Mouse (Mus musculus) liver, embryonic 15.5 days (tissue): ENCODE results near the gene Olfr328. TPM values are rescaled to one million over a fixed set of nuclear protein-coding genes. Genes with fewer than 3 reads are reported as not detected.
A peak's percentile ranks its signal among the peaks of the same experiment; 100 is the strongest.

Source experiments
- ATAC-seq: fragments of 200-750 bp; cut with Nextera tagmentation; 2 replicates; pipeline ENCODE4 v1.8.0; 2017; ENCODE audit warnings: moderate number of reproducible peaks, mild to moderate bottlenecking, moderate library complexity; ENCODE audit not compliant: insufficient read depth
- H3K27ac ChIP-seq: fragments of 300-500 bp; sonication (generic); replicated peaks from 2 replicates; pipeline ENCODE4 v1.5.1; 2015; ENCODE audit warnings: mild to moderate bottlenecking, inconsistent platforms
- H3K27me3 ChIP-seq: fragments of 300-500 bp; sonication (generic); 2 replicates; pipeline ENCODE4 v1.6.1; 2015; ENCODE audit warnings: mild to moderate bottlenecking, inconsistent platforms
- H3K36me3 ChIP-seq: fragments of 300-500 bp; sonication (generic); replicated peaks from 2 replicates; pipeline ENCODE4 v1.6.1; 2015; ENCODE audit warnings: moderate library complexity, mild to moderate bottlenecking, inconsistent platforms
- H3K4me1 ChIP-seq: fragments of 300-500 bp; sonication (generic); replicated peaks from 2 replicates; pipeline ENCODE4 v1.6.1; 2015; ENCODE audit warnings: inconsistent platforms
- H3K4me2 ChIP-seq: fragments of 300-500 bp; sonication (generic); 2 replicates; pipeline ENCODE4 v1.6.1; 2015; ENCODE audit warnings: moderate library complexity, mild to moderate bottlenecking, inconsistent platforms
- H3K4me3 ChIP-seq: fragments of 300-500 bp; sonication (generic); replicated peaks from 2 replicates; pipeline ENCODE4 v1.5.1; 2015; ENCODE audit warnings: mild to moderate bottlenecking, inconsistent platforms
- H3K9ac ChIP-seq: fragments of 300-500 bp; sonication (generic); 2 replicates; pipeline ENCODE4 v1.6.1; 2015; ENCODE audit warnings: moderate library complexity, mild to moderate bottlenecking, inconsistent platforms
- H3K9me3 ChIP-seq: fragments of 300-500 bp; sonication (generic); replicated peaks from 2 replicates; pipeline ENCODE4 v1.6.1; 2016; ENCODE audit warnings: inconsistent platforms
- WGBS: fragments of 180-500 bp; shearing (Covaris S2); methylation state at CpG from one replicate; pipeline ENCODE4 v1.1.7; 2015; ENCODE audit warnings: mixed read lengths; ENCODE audit not compliant: insufficient replicate concordance; 5-methylcytosine and 5-hydroxymethylcytosine counted together
- polyA plus RNA-seq: library from polyadenylated mRNA; unstranded; fragments of >200 nt; fragmentation: Nextera tagmentation; extraction: Ambion mirVana; gene quantifications from 2 replicates; pipeline ENCODE4 v1.2.1, GENCODE M21; 2015

Gene Olfr328
- not detected in 2 replicates for polyA plus RNA-seq

- H3K27me3 ChIP-seq = no peaks in the 10 kb centered on the region; the same call in 1 of the 2 replicates
- H3K36me3 ChIP-seq = no peaks in the 10 kb centered on the region
- H3K4me1 ChIP-seq = no peaks in the 10 kb centered on the region
- no peak within 1 kb of the TSS for H3K27ac ChIP-seq
- H3K4me2 ChIP-seq = no peak within 1 kb of the TSS
- H3K9ac ChIP-seq = no peak within 1 kb of the TSS
- H3K4me3 ChIP-seq = no peak within 1 kb of the TSS
- no peak for ATAC-seq
- no peaks in the 10 kb centered on the region for H3K9me3 ChIP-seq
- WGBS = 53% methylated on average over 1 of the region's 1 CpGs
Observed at GRCm38 (mm10) chr11:58555536-58555935, at the start of gene Olfr328. Gene Olfr328 (minus strand): TSS chr11:58555636.

GRCm38 (mm10) chr11:58605228-58605627, 49.8 kb upstream of the Olfr328 start:
- no peak overlapping the region for H3K27ac ChIP-seq
- no peak overlapping the region for H3K4me2 ChIP-seq
- 43% methylated on average over 3 of the region's 3 CpGs for WGBS
- H3K9ac ChIP-seq = no peak overlapping the region
- H3K4me1 ChIP-seq = 0 out of 2 replicates have a peak, but pooled peaks cover 5% of the 10 kb centered on the region
- no peaks in the 10 kb centered on the region for H3K9me3 ChIP-seq
- no peak overlapping the region for H3K4me3 ChIP-seq
- H3K36me3 ChIP-seq = no peaks in the 10 kb centered on the region
- H3K27me3 ChIP-seq = no peaks in the 10 kb centered on the region
- no peak for ATAC-seq

GRCm38 (mm10) chr11:58604688-58605087, 49.3 kb upstream of the Olfr328 start:
- no peak overlapping the region for H3K9ac ChIP-seq
- 0 out of 2 replicates have a peak, but pooled peaks cover 5% of the 10 kb centered on the region for H3K4me1 ChIP-seq
- no peaks in the 10 kb centered on the region for H3K36me3 ChIP-seq
- no peaks in the 10 kb centered on the region for H3K9me3 ChIP-seq
- H3K27ac ChIP-seq = no peak overlapping the region
- ATAC-seq = no peak; the same call in 1 of the 2 replicates
- WGBS = 44% methylated on average over 2 of the region's 2 CpGs
- no peaks in the 10 kb centered on the region for H3K27me3 ChIP-seq
- no peak overlapping the region for H3K4me2 ChIP-seq
- H3K4me3 ChIP-seq = no peak overlapping the region

GRCm38 (mm10) chr11:58602800-58603560, 47.5 kb upstream of the Olfr328 start:
- 54% methylated on average over 6 of the region's 6 CpGs for WGBS
- no peak overlapping the region for H3K4me3 ChIP-seq
- H3K36me3 ChIP-seq = no peaks in the 10 kb centered on the region

DNA sequence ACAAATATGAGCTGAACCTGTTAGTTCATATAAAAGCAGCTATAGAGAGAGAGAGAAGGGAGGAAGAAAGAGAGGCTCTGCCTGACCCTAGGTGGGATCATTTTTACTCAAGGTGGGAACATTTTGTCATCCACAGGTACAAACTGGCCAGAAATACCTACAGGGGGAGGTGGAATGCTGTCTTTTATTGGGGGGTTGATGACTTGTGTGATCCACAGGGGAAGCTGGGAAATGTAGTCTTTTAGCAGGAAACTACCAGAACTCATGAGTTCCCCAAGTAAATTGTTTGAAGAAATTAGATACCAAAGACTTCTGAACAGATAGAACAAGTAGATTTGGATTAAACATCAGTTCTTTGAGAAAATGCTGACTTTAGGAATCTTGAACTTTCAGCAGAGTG, 46.6 kb upstream of the Olfr328 start:
- Histone ChIP-seq H3K27me3 (no peaks in the 10 kb centered on the region), H3K9me3 (no peaks in the 10 kb centered on the region), H3K4me1 (0 out of 2 replicates have a peak, but pooled peaks cover 5% of the 10 kb centered on the region), H3K4me2 (no peak overlapping the region), H3K4me3 (no peak overlapping the region), H3K9ac (no peak overlapping the region), H3K36me3 (no peaks in the 10 kb centered on the region), H3K27ac (no peak overlapping the region)
- no peak for ATAC-seq

More at GRCm38 (mm10) chr11:58602800-58603560, 47.5 kb upstream of the Olfr328 start:
- H3K9ac ChIP-seq = no peak overlapping the region
- ATAC-seq = no peak
- H3K4me2 ChIP-seq = no peak overlapping the region
- H3K27me3 ChIP-seq = no peaks in the 10 kb centered on the region
- no peaks in the 10 kb centered on the region for H3K9me3 ChIP-seq
- no peak overlapping the region for H3K27ac ChIP-seq
- H3K4me1 ChIP-seq = 0 out of 2 replicates have a peak, but pooled peaks cover 5% of the 10 kb centered on the region

- Histone ChIP-seq H3K4me1 (no peaks in the 10 kb centered on the region), H3K27me3 (no peaks in the 10 kb centered on the region), H3K9me3 (no peaks in the 10 kb centered on the region), H3K27ac (no peak overlapping the region), H3K4me2 (no peak overlapping the region), H3K36me3 (no peaks in the 10 kb centered on the region), H3K9ac (no peak overlapping the region), H3K4me3 (no peak overlapping the region)
- 56% methylated on average over 13 of the region's 13 CpGs for WGBS
- no peak for ATAC-seq
Observed at GRCm38 (mm10) chr11:58597837-58598236, 42.4 kb upstream of the Olfr328 start.

GRCm38 (mm10) chr11:58594814-58595213, 39.4 kb upstream of the Olfr328 start, which contains the start of gene Olfr324:
Gene Olfr324 (plus strand): TSS chr11:58595114.
- ATAC-seq = no peak
- no peak within 1 kb of the TSS for H3K4me3 ChIP-seq
- H3K9ac ChIP-seq = no peak within 1 kb of the TSS

DNA sequence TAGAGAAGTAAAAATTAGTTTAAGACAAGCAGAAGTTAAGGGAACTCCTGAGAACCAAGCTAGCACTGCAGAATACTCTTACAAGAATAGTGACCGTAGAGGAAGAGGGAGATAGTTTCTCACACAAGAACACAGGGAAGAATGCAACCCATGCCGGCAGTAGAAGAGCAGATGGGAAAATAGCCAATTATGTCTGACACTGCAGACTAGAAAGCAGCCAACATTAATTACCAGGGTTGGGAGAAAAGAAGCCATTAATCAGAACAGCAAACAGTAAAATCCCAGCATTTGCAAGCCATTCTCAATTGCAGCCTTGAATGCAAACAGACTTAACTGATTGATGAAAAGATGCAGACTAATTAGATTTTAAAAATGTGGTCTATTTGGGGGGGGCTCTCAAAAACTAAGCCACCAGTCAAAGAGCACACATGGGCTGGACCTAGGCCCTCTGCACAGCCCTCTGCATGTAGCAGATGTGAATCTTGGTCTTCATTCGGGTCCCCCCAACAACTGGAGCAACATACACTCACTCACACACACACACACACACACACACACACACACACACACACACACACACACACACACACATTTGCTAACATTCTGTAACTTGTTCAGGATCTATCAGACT, 33.3 kb upstream of the Olfr328 start:
- WGBS = 54% methylated on average over 3 of the region's 3 CpGs
- peaks cover 37% of the 10 kb centered on the region for H3K4me1 ChIP-seq
- no peak overlapping the region for H3K4me3 ChIP-seq
- no peaks in the 10 kb centered on the region for H3K9me3 ChIP-seq
- no peak overlapping the region for H3K9ac ChIP-seq
- ATAC-seq = no peak
- H3K36me3 ChIP-seq = no peaks in the 10 kb centered on the region
- H3K27ac ChIP-seq = 0 out of 2 replicates have a peak overlapping the region, but pooled peaks have one; percentile 7
- no peaks in the 10 kb centered on the region for H3K27me3 ChIP-seq
- H3K4me2 ChIP-seq = no peak overlapping the region

More at GRCm38 (mm10) chr11:58594814-58595213, 39.4 kb upstream of the Olfr328 start, which contains the start of gene Olfr324:
- Histone ChIP-seq H3K36me3 (no peaks in the 10 kb centered on the region), H3K27ac (no peak within 1 kb of the TSS), H3K9me3 (no peaks in the 10 kb centered on the region), H3K27me3 (no peaks in the 10 kb centered on the region), H3K4me1 (peaks cover 3% of the 10 kb centered on the region), H3K4me2 (no peak within 1 kb of the TSS)
- 56% methylated on average over 6 of the region's 6 CpGs for WGBS

DNA sequence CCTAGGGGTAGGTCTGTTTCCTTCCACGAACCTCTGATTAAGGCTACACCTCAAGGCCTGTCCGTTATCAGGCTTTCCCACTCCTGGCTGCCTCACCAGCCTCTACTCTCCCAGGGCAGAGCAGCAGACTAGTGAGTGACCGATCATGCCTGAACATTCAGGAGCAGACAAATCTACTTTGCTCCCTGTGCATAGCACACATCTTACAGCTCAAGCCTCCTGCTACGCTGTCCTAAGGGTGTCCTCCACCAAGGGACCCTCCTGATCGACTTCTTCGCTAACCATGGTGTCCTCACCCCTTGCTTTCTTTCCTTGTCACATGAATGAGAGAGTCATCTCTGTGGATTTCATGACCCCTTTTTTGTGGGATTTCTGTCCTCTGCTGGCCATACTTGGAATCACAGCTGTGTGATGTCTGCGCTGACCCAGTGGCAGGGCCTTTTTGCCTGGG, 32.5 kb upstream of the Olfr328 start:
- 25% methylated on average over 7 of the region's 7 CpGs for WGBS
- ATAC-seq = peak; percentile 100
- no peaks in the 10 kb centered on the region for H3K9me3 ChIP-seq
- no peaks in the 10 kb centered on the region for H3K27me3 ChIP-seq
- H3K27ac ChIP-seq = peak overlapping the region; percentile 89
- H3K4me1 ChIP-seq = peaks cover 37% of the 10 kb centered on the region
- H3K4me3 ChIP-seq = peak overlapping the region; percentile 29; the same call in 1 of the 2 replicates
- H3K36me3 ChIP-seq = no peaks in the 10 kb centered on the region
- peak overlapping the region; percentile 38; the same call in 1 of the 2 replicates for H3K9ac ChIP-seq
- peak overlapping the region; percentile 64 for H3K4me2 ChIP-seq

- no peak overlapping the region for H3K9ac ChIP-seq
- H3K27ac ChIP-seq = no peak overlapping the region
- H3K27me3 ChIP-seq = peaks cover 9% of the 10 kb centered on the region
- no peaks in the 10 kb centered on the region for H3K36me3 ChIP-seq
- no peak overlapping the region for H3K4me3 ChIP-seq
- no peaks in the 10 kb centered on the region for H3K9me3 ChIP-seq
- no peaks in the 10 kb centered on the region for H3K4me1 ChIP-seq
- H3K4me2 ChIP-seq = no peak overlapping the region
- no peak for ATAC-seq
- WGBS = 56% methylated on average over 8 of the region's 8 CpGs
Observed at GRCm38 (mm10) chr11:58578636-58579035, 23.2 kb upstream of the Olfr328 start.

- Histone ChIP-seq H3K4me1 (no peaks in the 10 kb centered on the region), H3K27ac (no peak within 1 kb of the TSS), H3K9ac (no peak within 1 kb of the TSS), H3K4me2 (no peak within 1 kb of the TSS), H3K36me3 (no peaks in the 10 kb centered on the region), H3K4me3 (no peak within 1 kb of the TSS), H3K9me3 (no peaks in the 10 kb centered on the region), H3K27me3 (peaks cover 9% of the 10 kb centered on the region)
- ATAC-seq = no peak
- WGBS = 52% methylated on average over 1 of the region's 1 CpGs
Observed at GRCm38 (mm10) chr11:58577430-58577829, 22.0 kb upstream of the Olfr328 start, which contains the start of gene Olfr325. Gene Olfr325 (plus strand): TSS chr11:58577730.
